Mouse (Mus musculus): Measurements from ENCODE around the gene Col6a5. TPM values are rescaled to one million over a fixed set of nuclear protein-coding genes. Genes with fewer than 3 reads are reported as not detected.
A peak's percentile ranks its signal among the peaks of the same experiment; 100 is the strongest.
"Not testable (repeated sequence)": the region's sequence is repeated elsewhere in the genome, so short reads cannot be mapped to it uniquely, and the experiment has no call there.

Gene Col6a5
- total RNA-seq, 4 experiments from 2014 or later = 2.3 to 9.6 (median 5.9) TPM

- DNase-seq = no peak
These were observed 53.0 kb downstream of the Col6a5 start for GRCm38 (mm10) chr9:105907411-105907810.

- DNase-seq = peak; percentile 39
These were observed 72.9 kb downstream of the Col6a5 start for GRCm38 (mm10) chr9:105887521-105887920.

GRCm38 (mm10) chr9:105884656-105885430, 75.6 kb downstream of the Col6a5 start:
- DNase-seq = no peak

GRCm38 (mm10) chr9:105880743-105881142, 79.7 kb downstream of the Col6a5 start:
- DNase-seq = no peak

GRCm38 (mm10) chr9:105878365-105879108, 81.9 kb downstream of the Col6a5 start:
- DNase-seq = no peak

- DNase-seq = no peak
These were observed 84.3 kb downstream of the Col6a5 start for GRCm38 (mm10) chr9:105876124-105876523.

GRCm38 (mm10) chr9:105871643-105872042, 88.8 kb downstream of the Col6a5 start:
- no peak for DNase-seq

GRCm38 (mm10) chr9:105857773-105858172, 102.7 kb downstream of the Col6a5 start:
- peak; percentile 38 for DNase-seq

GRCm38 (mm10) chr9:105852778-105853065, 107.7 kb downstream of the Col6a5 start:
- no peak for DNase-seq

GRCm38 (mm10) chr9:105852015-105852777, 108.2 kb downstream of the Col6a5 start:
- no peak for DNase-seq

- DNase-seq = no peak
These were observed 109.4 kb downstream of the Col6a5 start for GRCm38 (mm10) chr9:105851011-105851410.

GRCm38 (mm10) chr9:105848396-105848795, 112.0 kb downstream of the Col6a5 start:
- no peak for DNase-seq

- no peak for DNase-seq
These were observed 113.2 kb downstream of the Col6a5 start for GRCm38 (mm10) chr9:105847261-105847660.

GRCm38 (mm10) chr9:105841386-105841785, 119.1 kb downstream of the Col6a5 start:
- DNase-seq = not testable (repeated sequence)

GRCm38 (mm10) chr9:105839147-105839515, 121.3 kb downstream of the Col6a5 start:
- DNase-seq = no peak

- DNase-seq = no peak
These were observed 121.9 kb downstream of the Col6a5 start for GRCm38 (mm10) chr9:105838396-105839146.

GRCm38 (mm10) chr9:105835587-105835986, 124.9 kb downstream of the Col6a5 start:
- no peak for DNase-seq

- no peak for DNase-seq
These were observed 125.6 kb downstream of the Col6a5 start for GRCm38 (mm10) chr9:105834799-105835198.

- DNase-seq = no peak
These were observed 129.2 kb downstream of the Col6a5 start for GRCm38 (mm10) chr9:105831291-105831690.

- DNase-seq = no peak
These were observed 132.6 kb downstream of the Col6a5 start, which contains the start of gene Col6a6 for GRCm38 (mm10) chr9:105827791-105828385. TSS of gene Col6a6 (minus strand) at chr9:105828160.

- DNase-seq = no peak
These were observed 133.3 kb downstream of the Col6a5 start for GRCm38 (mm10) chr9:105827076-105827647.

- no peak for DNase-seq
These were observed 139.7 kb downstream of the Col6a5 start for GRCm38 (mm10) chr9:105820711-105821110.
